Mouse (Mus musculus) bone marrow, adult 2 months (tissue): ENCODE results near the gene Mdn1. TPM values are rescaled to one million over a fixed set of nuclear protein-coding genes. Genes with fewer than 3 reads are reported as not detected.

Experiments
- H3K27ac ChIP-seq: fragments of 200-500 bp; 2 replicates; pipeline ENCODE4 v1.5.1; 2012; ENCODE audit warnings: low read depth, mild to moderate bottlenecking, control low read depth, inconsistent platforms, low read length; ENCODE audit not compliant: control insufficient read depth, poor library complexity, insufficient read depth
- H3K4me1 ChIP-seq: fragments of 200-500 bp; 2 replicates; pipeline ENCODE4 v1.6.1; 2011; ENCODE audit warnings: low read length; ENCODE audit not compliant: control insufficient read depth, insufficient read depth
- H3K4me3 ChIP-seq: fragments of 200-500 bp; replicated peaks from 2 replicates; pipeline ENCODE3; 2011; ENCODE audit warnings: mild to moderate bottlenecking, low read depth, low read length, control low read depth; ENCODE audit not compliant: control insufficient read depth
- CTCF ChIP-seq: fragments of 200-500 bp; IDR thresholded peaks from 2 replicates; pipeline ENCODE4 v1.5.1; 2011; ENCODE audit warnings: low read length, control low read depth; ENCODE audit not compliant: control insufficient read depth, insufficient read depth
- POLR2A ChIP-seq: fragments of 200-500 bp; IDR thresholded peaks from 2 replicates; pipeline ENCODE4 v1.6.1; 2011; ENCODE audit warnings: low read depth, mild to moderate bottlenecking, control low read depth, low read length, borderline replicate concordance; ENCODE audit not compliant: control insufficient read depth
- WGBS: fragments of 180-500 bp; shearing (Covaris S2); methylation state at CpG from one replicate; pipeline ENCODE4 v1.1.7; 2018; 5-methylcytosine and 5-hydroxymethylcytosine counted together
- polyA plus RNA-seq: library from polyadenylated mRNA; stranded (reverse); fragments of >200 nt; gene quantifications from 2 replicates; pipeline ENCODE4 v1.2.4, GENCODE M21; 2011; ENCODE audit warnings: low replicate concordance; ENCODE audit not compliant: missing spikeins, insufficient read depth, insufficient read length

Mdn1 gene
- 8.6 and 19.0 TPM in 2 replicates for polyA plus RNA-seq

- TF ChIP-seq CTCF (no peak), POLR2A (peak; percentile 72; the same call in 1 of the 2 replicates)
- Histone ChIP-seq H3K27ac (peak within 1 kb of the TSS; percentile 50), H3K4me1 (no peaks in the 10 kb centered on the region), H3K4me3 (peak within 1 kb of the TSS; percentile 60)
- WGBS = under 1% methylated on average over 68 of the region's 68 CpGs
These were observed at the start of gene Mdn1 for GRCm38 (mm10) chr4:32656918-32657662. TSS of gene Mdn1 (plus strand) at chr4:32657119.

- WGBS = under 1% methylated on average over 67 of the region's 67 CpGs
- no peak for TF ChIP-seq CTCF
- peak; percentile 67; the same call in 1 of the 2 replicates for TF ChIP-seq POLR2A
- no peaks in the 10 kb centered on the region; the same call in 1 of the 2 replicates for H3K4me1 ChIP-seq
- peak within 1 kb of the TSS; percentile 84 for H3K4me3 ChIP-seq
- peak within 1 kb of the TSS; percentile 73 for H3K27ac ChIP-seq
These were observed 41.7 kb upstream of the Mdn1 start, which contains the start of gene Casp8ap2 for GRCm38 (mm10) chr4:32615034-32615881. TSS of gene Casp8ap2 (plus strand) at chr4:32615451.

GRCm38 (mm10) chr4:32621637-32622036 is 35.3 kb upstream of the Mdn1 start:
- no peak for TF ChIP-seq CTCF
- no peak for TF ChIP-seq POLR2A
- H3K4me1 ChIP-seq = no peaks in the 10 kb centered on the region; the same call in 1 of the 2 replicates
- no peak overlapping the region for H3K4me3 ChIP-seq
- no peak overlapping the region for H3K27ac ChIP-seq

GRCm38 (mm10) chr4:32651669-32652068 is 5.2 kb upstream of the Mdn1 start:
- 70% methylated on average over 5 of the region's 5 CpGs for WGBS
- no peak for TF ChIP-seq CTCF
- TF ChIP-seq POLR2A = no peak
- no peaks in the 10 kb centered on the region for H3K4me1 ChIP-seq

GRCm38 (mm10) chr4:32656146-32656904 is 594 bp upstream of the Mdn1 start:
- 64% methylated on average over 11 of the region's 11 CpGs for WGBS
- TF ChIP-seq CTCF (no peak), POLR2A (no peak)
- Histone ChIP-seq H3K4me1 (no peaks in the 10 kb centered on the region), H3K27ac (peak overlapping the region; percentile 50), H3K4me3 (peak overlapping the region; percentile 60)

More at GRCm38 (mm10) chr4:32651669-32652068, 5.2 kb upstream of the Mdn1 start:
- H3K4me3 ChIP-seq = no peak overlapping the region
- H3K27ac ChIP-seq = no peak overlapping the region

GRCm38 (mm10) chr4:32665843-32666242 is 8.9 kb downstream of the Mdn1 start:
- Histone ChIP-seq H3K4me3 (no peak overlapping the region), H3K27ac (no peak overlapping the region), H3K4me1 (no peaks in the 10 kb centered on the region)
- no peak for TF ChIP-seq CTCF
- no peak for TF ChIP-seq POLR2A
- 62% methylated on average over 4 of the region's 4 CpGs for WGBS

- no peaks in the 10 kb centered on the region for H3K4me1 ChIP-seq
- WGBS = 78% methylated on average over 1 of the region's 1 CpGs
- no peak overlapping the region for H3K4me3 ChIP-seq
- peak; percentile 23; the same call in 1 of the 2 replicates for TF ChIP-seq CTCF
- no peak for TF ChIP-seq POLR2A
- H3K27ac ChIP-seq = no peak overlapping the region
These were observed 11.4 kb downstream of the Mdn1 start for GRCm38 (mm10) chr4:32668291-32668690.

- WGBS = 82% methylated on average over 2 of the region's 2 CpGs
- Histone ChIP-seq H3K4me3 (no peak overlapping the region), H3K27ac (no peak overlapping the region), H3K4me1 (no peaks in the 10 kb centered on the region)
- no peak for TF ChIP-seq CTCF
These were observed 12.9 kb downstream of the Mdn1 start for GRCm38 (mm10) chr4:32669825-32670224.
